Mouse (Mus musculus): ENCODE results near the gene Acsl6. TPM values are rescaled to one million over a fixed set of nuclear protein-coding genes. Genes with fewer than 3 reads are reported as not detected.

Acsl6 gene
- total RNA-seq, 1 experiment, result 3.7 TPM

- H3K36me3 ChIP-seq (ENCODE audit: control insufficient read depth, insufficient read depth, low read length, poor library complexity, severe bottlenecking), result no peaks in the 10 kb centered on the region
- no peak for TF ChIP-seq ZC3H11A (IDR thresholded peaks at IDR 0.05; ENCODE audit: borderline replicate concordance, low read depth, low read length)
- TF ChIP-seq MAFK (IDR thresholded peaks at IDR 0.05; ENCODE audit: insufficient read depth, low read depth, low read length), result no peak
- no peak for TF ChIP-seq ZNF384 (IDR thresholded peaks at IDR 0.05; ENCODE audit: low read depth, low read length)
- TF ChIP-seq CHD2 (IDR thresholded peaks at IDR 0.05; ENCODE audit: low read depth, low read length), result no peak
- TF ChIP-seq HCFC1 (IDR thresholded peaks at IDR 0.05; ENCODE audit: borderline replicate concordance, insufficient read depth, low read length), result no peak
- no peak overlapping the region for H3K9ac ChIP-seq (ENCODE audit: insufficient read depth, low read depth, low read length, poor library complexity, severe bottlenecking)
- no peak for DNase-seq (ENCODE audit: low read depth, low spot score)
- no peaks in the 10 kb centered on the region for H3K9me3 ChIP-seq (ENCODE audit: control insufficient read depth, insufficient read depth, low read depth, low read length)
- no peaks in the 10 kb centered on the region for H3K4me1 ChIP-seq (ENCODE audit: control insufficient read depth in 2 of 2, insufficient read depth in 2 of 2, low read length in 2 of 2, poor library complexity in 1 of 2)
- H3K27ac ChIP-seq (ENCODE audit: insufficient read depth, low read depth, low read length, poor library complexity, severe bottlenecking), result no peak overlapping the region
- in situ Hi-C loops (cut with MboI; ENCODE audit: low sequenced_read_pairs in 2 of 2, unreplicated experiment in 2 of 2), result no loop called here
- H3K4me3 ChIP-seq (ENCODE audit: insufficient read depth in 1 of 2, low read depth in 1 of 2, low read length in 2 of 2, poor library complexity in 1 of 2, severe bottlenecking in 1 of 2), result no peak overlapping the region
Observed at GRCm38 (mm10) chr11:54287821-54288453, 15.7 kb upstream of the Acsl6 start.

GRCm38 (mm10) chr11:54292163-54292562 is 11.4 kb upstream of the Acsl6 start:
- H3K9me3 ChIP-seq (ENCODE audit: control insufficient read depth, insufficient read depth, low read depth, low read length), result no peaks in the 10 kb centered on the region
- no peaks in the 10 kb centered on the region for H3K36me3 ChIP-seq (ENCODE audit: control insufficient read depth, insufficient read depth, low read length, poor library complexity, severe bottlenecking)
- no peaks in the 10 kb centered on the region for H3K4me1 ChIP-seq (ENCODE audit: control insufficient read depth in 2 of 2, insufficient read depth in 2 of 2, low read length in 2 of 2, poor library complexity in 1 of 2)
- no peak for DNase-seq (ENCODE audit: low read depth, low spot score)
- H3K9ac ChIP-seq (ENCODE audit: insufficient read depth, low read depth, low read length, poor library complexity, severe bottlenecking), result no peak overlapping the region
- H3K4me3 ChIP-seq (ENCODE audit: insufficient read depth in 1 of 2, low read depth in 1 of 2, low read length in 2 of 2, poor library complexity in 1 of 2, severe bottlenecking in 1 of 2), result no peak overlapping the region
- no peak for TF ChIP-seq ZC3H11A (IDR thresholded peaks at IDR 0.05; ENCODE audit: borderline replicate concordance, low read depth, low read length)
- no peak for TF ChIP-seq CHD2 (IDR thresholded peaks at IDR 0.05; ENCODE audit: low read depth, low read length)
- no peak for TF ChIP-seq ZNF384 (IDR thresholded peaks at IDR 0.05; ENCODE audit: low read depth, low read length)
- no peak for TF ChIP-seq MAFK (IDR thresholded peaks at IDR 0.05; ENCODE audit: insufficient read depth, low read depth, low read length)
- TF ChIP-seq HCFC1 (IDR thresholded peaks at IDR 0.05; ENCODE audit: borderline replicate concordance, insufficient read depth, low read length), result no peak
- H3K27ac ChIP-seq (ENCODE audit: insufficient read depth, low read depth, low read length, poor library complexity, severe bottlenecking), result no peak overlapping the region
- in situ Hi-C loops (cut with MboI; ENCODE audit: low sequenced_read_pairs in 2 of 2, unreplicated experiment in 2 of 2), result no loop called here

DNA sequence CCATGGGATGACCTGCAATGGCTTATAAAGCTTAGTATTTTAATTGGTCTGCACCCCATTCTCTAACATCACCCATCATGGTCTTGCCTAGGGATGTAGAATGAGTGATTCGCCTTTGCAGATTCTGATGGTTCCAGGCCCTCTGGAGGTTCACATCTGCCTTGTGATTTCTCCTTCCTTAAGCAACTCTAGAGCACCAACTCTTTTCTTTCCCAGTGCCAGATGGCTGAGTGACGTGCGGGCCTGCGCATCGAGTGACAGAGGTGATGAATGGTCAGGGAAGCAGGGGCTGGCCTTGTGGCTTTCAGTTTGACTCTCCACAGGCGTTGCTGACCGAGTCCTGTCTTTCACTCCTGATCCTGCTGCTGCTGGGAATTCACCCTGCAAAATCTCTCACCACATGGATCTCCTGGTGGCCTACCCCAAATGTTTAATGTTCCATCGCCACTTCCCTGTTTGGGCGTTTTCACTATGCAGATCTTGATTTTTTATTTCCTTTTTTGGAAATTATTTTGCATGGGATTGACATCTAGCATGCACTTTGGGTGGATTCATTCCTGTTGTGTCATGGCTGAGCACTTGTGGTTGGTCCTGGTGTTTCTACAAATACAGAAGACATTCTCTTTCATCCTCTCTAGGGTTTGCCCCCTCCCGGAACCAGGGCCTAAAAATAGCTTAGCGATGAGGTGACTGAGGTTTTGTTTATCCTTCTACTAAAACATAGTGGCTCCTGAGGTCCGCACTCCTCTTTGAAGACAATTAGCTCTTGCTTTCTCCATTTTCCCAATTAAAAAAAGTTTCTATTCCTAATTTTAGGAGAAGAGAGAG is 9.4 kb upstream of the Acsl6 start:
- no peak overlapping the region for H3K4me3 ChIP-seq (ENCODE audit: insufficient read depth in 1 of 2, low read depth in 1 of 2, low read length in 2 of 2, poor library complexity in 1 of 2, severe bottlenecking in 1 of 2)
- no peak for DNase-seq (ENCODE audit: low read depth, low spot score)
- no peak for TF ChIP-seq CHD2 (IDR thresholded peaks at IDR 0.05; ENCODE audit: low read depth, low read length)
- TF ChIP-seq ZC3H11A (IDR thresholded peaks at IDR 0.05; ENCODE audit: borderline replicate concordance, low read depth, low read length), result no peak
- no peak for TF ChIP-seq HCFC1 (IDR thresholded peaks at IDR 0.05; ENCODE audit: borderline replicate concordance, insufficient read depth, low read length)
- TF ChIP-seq ZNF384 (IDR thresholded peaks at IDR 0.05; ENCODE audit: low read depth, low read length), result no peak
- no peak for TF ChIP-seq MAFK (IDR thresholded peaks at IDR 0.05; ENCODE audit: insufficient read depth, low read depth, low read length)
- no peaks in the 10 kb centered on the region for H3K9me3 ChIP-seq (ENCODE audit: control insufficient read depth, insufficient read depth, low read depth, low read length)
- no peaks in the 10 kb centered on the region for H3K4me1 ChIP-seq (ENCODE audit: control insufficient read depth in 2 of 2, insufficient read depth in 2 of 2, low read length in 2 of 2, poor library complexity in 1 of 2)
- in situ Hi-C loops (cut with MboI; ENCODE audit: low sequenced_read_pairs in 2 of 2, unreplicated experiment in 2 of 2), result no loop called here
- H3K9ac ChIP-seq (ENCODE audit: insufficient read depth, low read depth, low read length, poor library complexity, severe bottlenecking), result no peak overlapping the region
- H3K27ac ChIP-seq (ENCODE audit: insufficient read depth, low read depth, low read length, poor library complexity, severe bottlenecking), result no peak overlapping the region
- H3K36me3 ChIP-seq (ENCODE audit: control insufficient read depth, insufficient read depth, low read length, poor library complexity, severe bottlenecking), result no peaks in the 10 kb centered on the region

- in situ Hi-C loops (cut with MboI; ENCODE audit: low sequenced_read_pairs in 2 of 2, unreplicated experiment in 2 of 2), result no loop called here
- Histone ChIP-seq H3K27ac (ENCODE audit: insufficient read depth, low read depth, low read length, poor library complexity, severe bottlenecking) (no peak overlapping the region), H3K9ac (ENCODE audit: insufficient read depth, low read depth, low read length, poor library complexity, severe bottlenecking) (no peak overlapping the region), H3K9me3 (ENCODE audit: control insufficient read depth, insufficient read depth, low read depth, low read length) (no peaks in the 10 kb centered on the region), H3K4me1 (ENCODE audit: control insufficient read depth in 2 of 2, insufficient read depth in 2 of 2, low read length in 2 of 2, poor library complexity in 1 of 2) (no peaks in the 10 kb centered on the region), H3K4me3 (ENCODE audit: insufficient read depth in 1 of 2, low read depth in 1 of 2, low read length in 2 of 2, poor library complexity in 1 of 2, severe bottlenecking in 1 of 2) (no peak overlapping the region), H3K36me3 (ENCODE audit: control insufficient read depth, insufficient read depth, low read length, poor library complexity, severe bottlenecking) (no peaks in the 10 kb centered on the region)
- no peak for DNase-seq (ENCODE audit: low read depth, low spot score)
- TF ChIP-seq CHD2 (IDR thresholded peaks at IDR 0.05; ENCODE audit: low read depth, low read length) (no peak), HCFC1 (IDR thresholded peaks at IDR 0.05; ENCODE audit: borderline replicate concordance, insufficient read depth, low read length) (no peak), MAFK (IDR thresholded peaks at IDR 0.05; ENCODE audit: insufficient read depth, low read depth, low read length) (no peak), ZC3H11A (IDR thresholded peaks at IDR 0.05; ENCODE audit: borderline replicate concordance, low read depth, low read length) (no peak), ZNF384 (IDR thresholded peaks at IDR 0.05; ENCODE audit: low read depth, low read length) (no peak)
Observed at GRCm38 (mm10) chr11:54295971-54296370, 7.6 kb upstream of the Acsl6 start.

All from ES-E14 (cell line).